12 mouse cellular contexts compared by ENCODE assay signal in the genomic region with DNA sequence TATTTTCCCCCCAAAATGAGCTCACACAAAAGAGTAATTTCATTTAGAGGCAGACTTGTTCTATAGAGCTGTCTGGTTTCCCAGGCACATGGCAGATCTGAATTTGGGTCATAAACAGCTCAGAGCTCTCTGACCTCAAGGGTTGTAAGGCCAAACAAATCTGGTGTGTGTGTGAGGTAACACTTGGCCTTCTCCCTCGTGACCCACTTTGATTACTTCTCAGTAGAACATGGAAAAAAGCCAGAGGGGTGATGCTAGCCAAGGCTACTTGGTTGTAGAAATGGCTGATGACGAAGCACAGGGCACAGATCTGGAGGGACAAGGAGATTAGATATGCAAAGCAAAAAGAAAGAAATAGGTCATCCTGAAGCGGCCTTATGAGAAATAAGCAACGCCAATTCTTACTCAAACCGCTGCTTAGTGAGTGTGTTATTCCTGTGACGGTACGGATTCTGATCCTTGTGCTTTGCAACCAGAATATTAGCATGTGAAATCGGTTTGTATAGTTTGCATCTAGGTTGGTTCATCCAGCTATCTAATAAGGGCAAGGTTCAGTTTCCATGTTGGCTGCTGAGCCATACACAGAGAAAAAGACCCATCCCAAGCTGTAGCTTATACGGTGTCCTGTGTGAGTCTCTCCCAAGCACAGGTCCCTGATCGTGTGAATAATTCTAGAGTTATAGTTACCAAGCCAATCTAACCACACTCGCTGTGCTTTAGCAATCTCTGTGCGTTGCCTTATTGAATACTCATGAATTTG. TPM values are rescaled to one million over a fixed set of nuclear protein-coding genes. Genes with fewer than 3 reads are reported as not detected.
DNase-seq lines count a peak whose midpoint lies in the region; ATAC-seq lines count a peak whose summit lies in the region.
"Had no signal": no experiment of that assay in that cellular context is flagged by ENCODE, and none has a peak within 500 bp of the region (broad histone marks: within the 10 kb centered on the region; RNA-seq: fewer than 3 reads in every experiment).

No protein-coding gene starts in this region.

- no peaks in the 10 kb centered on the region for H3K36me3 ChIP-seq in heart, embryonic 12.5 days
- H3K36me3 ChIP-seq: midbrain, embryonic 12.5 days had no signal

- intact Hi-C loops in heart, postnatal 36 days (cut with DNase I), result no loop called here

- H3K4me2 ChIP-seq in heart, embryonic 12.5 days, result no peak overlapping the region
- H3K4me2 ChIP-seq: forebrain, embryonic 13.5 days; midbrain, embryonic 12.5 days had no signal

- ATAC-seq in heart, embryonic 12.5 days (ENCODE audit: insufficient number of reproducible peaks, low FRiP score), result no peak
- no peak for ATAC-seq in megakaryocyte progenitor cell, adult 5-6 weeks (replicated peaks; ENCODE audit: poor library complexity)
- ATAC-seq: forebrain, embryonic 13.5 days had no signal

- no peaks in the 10 kb centered on the region for H3K27me3 ChIP-seq in heart, embryonic 12.5 days (replicated peaks)
- H3K27me3 ChIP-seq: forebrain, embryonic 13.5 days; midbrain, embryonic 12.5 days had no signal

- H3K4me3 ChIP-seq in heart, embryonic 12.5 days, result no peak overlapping the region
- H3K4me3 ChIP-seq: forebrain, embryonic 13.5 days; midbrain, embryonic 12.5 days had no signal

- H3K9me3 ChIP-seq in heart, embryonic 12.5 days (replicated peaks), result 0 out of 2 replicates have a peak, but pooled peaks cover 5% of the 10 kb centered on the region
- H3K9me3 ChIP-seq: forebrain, embryonic 13.5 days had no signal

- peak; percentile 87 to 91 for DNase-seq in heart, adult 18-20 months
- DNase-seq in adrenal gland, adult (ENCODE audit: inconsistent age in 2 of 2, low spot score in 1 of 2), result peak; percentile 69 to 94
- DNase-seq in cerebellum, adult 8-10 months, result peak; percentile 62
- peak; percentile 62 to 67 for DNase-seq in heart, postnatal 36 days
- no peak for DNase-seq in spleen, postnatal 4 days (ENCODE audit: low spot score in 2 of 2)
- no peak for DNase-seq in left cerebral cortex, adult 18-20 months (ENCODE audit: low spot score in 2 of 2)
- DNase-seq: B cell, adult 2 months had no signal

- no peak overlapping the region for H3K27ac ChIP-seq in heart, embryonic 12.5 days (ENCODE audit: poor library complexity, severe bottlenecking)
- H3K27ac ChIP-seq: forebrain, embryonic 13.5 days; midbrain, embryonic 12.5 days; stomach, postnatal 0 days had no signal

- H3K4me1 ChIP-seq in heart, embryonic 12.5 days (replicated peaks), result no peaks in the 10 kb centered on the region
- H3K4me1 ChIP-seq: forebrain, embryonic 13.5 days; midbrain, embryonic 12.5 days had no signal

- WGBS in heart, embryonic 12.5 days, result 70% methylated on average over 12 of the region's 12 CpGs

- H3K9ac ChIP-seq in heart, embryonic 12.5 days, result no peak overlapping the region
- H3K9ac ChIP-seq: forebrain, embryonic 13.5 days; midbrain, embryonic 12.5 days had no signal

RNA-seq across cellular contexts. Expression of gene Ccng2, which starts 15.9 kb away (rescaled TPM):
- 10 to 100 TPM; 13.0 to 20.1 TPM for total RNA-seq in heart, adult 18-20 months (2021)
- polyA plus RNA-seq in heart, embryonic 12.5 days (2016; fragmentation: Nextera tagmentation; extraction: Ambion mirVana), result 48.0 and 49.0 TPM in 2 replicates
- total RNA-seq in heart, postnatal 36 days (2021), result 10 to 100 TPM; 19.2 to 20.8 TPM
- 10 to 100 TPM; 36.8 to 43.2 TPM for total RNA-seq in left cerebral cortex, adult 18-20 months (2021)
- 31.9 and 37.7 TPM in 2 replicates for total RNA-seq in megakaryocyte progenitor cell, adult 5-6 weeks (2015)
- total RNA-seq in megakaryocyte progenitor cell, adult 5-6 weeks (2017), result 35.2 and 38.1 TPM in 2 replicates

RNA-seq across cellular contexts. Expression of gene 2010109A12Rik, which starts 44.9 kb away (rescaled TPM):
- under 1 TPM; 0.41 to 0.55 TPM for total RNA-seq in heart, adult 18-20 months (2021)
- 1.2 and 1.9 TPM in 2 replicates for polyA plus RNA-seq in heart, embryonic 12.5 days (2016; fragmentation: Nextera tagmentation; extraction: Ambion mirVana)
- under 1 TPM in 1 of 2 experiments, not detected in 1; 0.68 TPM for total RNA-seq in heart, postnatal 36 days (2021)
- total RNA-seq in left cerebral cortex, adult 18-20 months (2021), result under 1 TPM; 0.52 to 0.56 TPM
- 0.77 and 0.90 TPM in 2 replicates for total RNA-seq in megakaryocyte progenitor cell, adult 5-6 weeks (2015)
- 3.0 and 4.3 TPM in 2 replicates for total RNA-seq in megakaryocyte progenitor cell, adult 5-6 weeks (2017)

RNA-seq across cellular contexts. Expression of gene Ccni, which starts 44.9 kb away (rescaled TPM):
- total RNA-seq in heart, adult 18-20 months (2021), result 100 to 1,000 TPM; 154 to 176 TPM
- polyA plus RNA-seq in heart, embryonic 12.5 days (2016; fragmentation: Nextera tagmentation; extraction: Ambion mirVana), result 118 and 128 TPM in 2 replicates
- 100 to 1,000 TPM; 167 to 188 TPM for total RNA-seq in heart, postnatal 36 days (2021)
- total RNA-seq in left cerebral cortex, adult 18-20 months (2021), result 100 to 1,000 TPM; 284 to 293 TPM
- total RNA-seq in megakaryocyte progenitor cell, adult 5-6 weeks (2015), result 184 and 191 TPM in 2 replicates
- 159 and 163 TPM in 2 replicates for total RNA-seq in megakaryocyte progenitor cell, adult 5-6 weeks (2017)

Comparison
In these comparisons a context has a peak if more than half of its experiments do, and no peak if none do; other contexts are left out.
1. DNase-seq: peak in heart, adult 18-20 months (2 of 2), adrenal gland, adult (2 of 2), cerebellum, adult 8-10 months (single experiment) and heart, postnatal 36 days (2 of 2); none in spleen, postnatal 4 days (0 of 2) and left cerebral cortex, adult 18-20 months (0 of 2).